Mouse (Mus musculus) neural tube, embryonic 12.5 days (tissue): ENCODE results near the gene Rnf181. TPM values are rescaled to one million over a fixed set of nuclear protein-coding genes. Genes with fewer than 3 reads are reported as not detected.

Source experiments
- ATAC-seq: fragments of 200-750 bp; cut with Nextera tagmentation; 2 replicates; pipeline ENCODE4 v1.8.0; 2017; ENCODE audit warnings: low read depth, mild to moderate bottlenecking, moderate TSS enrichment, moderate library complexity; ENCODE audit not compliant: low FRiP score
- H3K27ac ChIP-seq: fragments of 300-500 bp; sonication (generic); 2 replicates; pipeline ENCODE4 v1.5.1; 2016
- H3K27me3 ChIP-seq: fragments of 300-500 bp; sonication (generic); replicated peaks from 2 replicates; pipeline ENCODE4 v1.6.1; 2016; ENCODE audit warnings: mild to moderate bottlenecking
- H3K36me3 ChIP-seq: fragments of 300-500 bp; sonication (generic); 2 replicates; pipeline ENCODE4 v1.6.1; 2016; ENCODE audit warnings: mild to moderate bottlenecking
- H3K4me1 ChIP-seq: fragments of 300-500 bp; sonication (generic); 2 replicates; pipeline ENCODE4 v1.6.1; 2016
- H3K4me2 ChIP-seq: fragments of 300-500 bp; sonication (generic); replicated peaks from 2 replicates; pipeline ENCODE4 v1.6.1; 2016; ENCODE audit warnings: mild to moderate bottlenecking
- H3K4me3 ChIP-seq: fragments of 300-500 bp; sonication (generic); 2 replicates; pipeline ENCODE4 v1.5.1; 2016
- H3K9ac ChIP-seq: fragments of 300-500 bp; sonication (generic); 2 replicates; pipeline ENCODE4 v1.6.1; 2016; ENCODE audit warnings: mild to moderate bottlenecking
- H3K9me3 ChIP-seq: fragments of 300-500 bp; sonication (generic); 2 replicates; pipeline ENCODE4 v1.6.1; 2016; ENCODE audit warnings: mild to moderate bottlenecking
- WGBS: fragments of 180-500 bp; shearing (Covaris S2); methylation state at CpG from one replicate; pipeline ENCODE4 v1.1.7; 2016; 5-methylcytosine and 5-hydroxymethylcytosine counted together
- polyA plus RNA-seq: library from polyadenylated mRNA; unstranded; fragments of >200 nt; fragmentation: Nextera tagmentation; extraction: Ambion mirVana; gene quantifications from 2 replicates; pipeline ENCODE4 v1.2.1, GENCODE M21; 2016

The Rnf181 gene
- polyA plus RNA-seq, 1 experiment from 2014 or later, result 108 TPM

DNA sequence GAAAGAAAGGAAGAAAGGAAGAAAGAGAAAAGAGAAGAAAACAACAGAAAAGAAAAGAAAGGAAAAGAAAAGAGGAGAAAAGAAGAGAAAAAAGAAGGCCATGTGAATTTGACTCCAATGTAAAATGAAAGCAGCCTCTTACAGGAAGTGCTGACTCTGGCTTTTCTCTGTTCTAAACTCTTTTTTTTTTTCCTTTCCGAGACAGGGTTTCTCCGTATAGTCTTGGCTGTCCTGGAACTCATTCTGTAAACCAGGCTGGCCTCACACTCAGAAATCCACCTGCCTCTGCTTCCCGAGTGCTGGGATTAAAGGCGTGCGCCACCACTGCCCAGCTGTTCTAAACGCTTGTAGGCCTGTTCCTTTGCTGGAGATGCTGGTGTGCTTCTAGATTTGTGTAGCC lies 15.7 kb upstream of the Rnf181 start:
- Histone ChIP-seq H3K9ac (no peak overlapping the region), H3K27ac (no peak overlapping the region), H3K9me3 (no peaks in the 10 kb centered on the region), H3K4me3 (no peak overlapping the region), H3K4me2 (no peak overlapping the region), H3K36me3 (no peaks in the 10 kb centered on the region), H3K27me3 (peaks cover 15% of the 10 kb centered on the region), H3K4me1 (peaks cover 8% of the 10 kb centered on the region; the same call in 1 of the 2 replicates)
- WGBS, result 83% methylated on average over 6 of the region's 6 CpGs
- no peak for ATAC-seq

DNA sequence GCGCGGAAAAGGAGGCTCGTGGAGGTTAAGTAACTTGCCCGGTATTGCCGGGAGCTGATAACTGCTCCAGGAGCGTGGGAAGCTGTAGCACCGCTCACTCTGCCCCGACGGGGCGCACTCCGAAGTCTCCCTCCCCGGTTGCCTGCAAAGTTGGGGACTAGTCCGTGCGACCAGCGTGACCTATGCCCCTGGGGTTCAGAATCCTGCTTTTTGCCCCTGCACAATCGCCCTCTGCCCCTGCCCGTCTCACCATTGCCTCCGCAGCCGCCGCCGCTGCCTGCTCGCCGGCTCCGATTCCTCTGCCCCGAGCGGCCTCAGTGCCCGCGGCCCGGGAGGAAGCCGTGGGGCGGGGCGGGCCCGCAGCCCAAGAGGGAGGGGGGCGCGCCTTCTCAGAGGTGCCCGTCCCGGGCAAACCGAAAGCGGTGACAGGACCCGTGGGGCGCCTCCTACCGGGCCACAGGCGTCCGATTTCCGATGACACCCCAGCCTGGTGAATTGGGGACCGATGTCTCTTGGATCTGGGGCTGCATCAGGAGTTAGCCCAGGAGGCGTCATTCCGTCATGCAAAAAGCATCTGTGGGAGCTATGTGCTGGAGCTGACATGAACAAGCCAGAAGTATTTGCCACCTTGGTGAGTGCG lies 13.5 kb upstream of the Rnf181 start, which contains the start of gene Vamp5:
Vamp5 (minus strand) TSS at position 338 of the 640 bp plus-strand sequence.
- Histone ChIP-seq H3K36me3 (no peaks in the 10 kb centered on the region), H3K9me3 (no peaks in the 10 kb centered on the region), H3K27me3 (peaks cover 15% of the 10 kb centered on the region), H3K27ac (no peak within 1 kb of the TSS), H3K4me3 (peak within 1 kb of the TSS; percentile 40), H3K4me2 (peak within 1 kb of the TSS; percentile 70), H3K9ac (peak within 1 kb of the TSS; percentile 30), H3K4me1 (peaks cover 8% of the 10 kb centered on the region; the same call in 1 of the 2 replicates)
- ATAC-seq, result peak; percentile 44; the same call in 1 of the 2 replicates
- WGBS, result 2% methylated on average over 49 of the region's 49 CpGs

DNA sequence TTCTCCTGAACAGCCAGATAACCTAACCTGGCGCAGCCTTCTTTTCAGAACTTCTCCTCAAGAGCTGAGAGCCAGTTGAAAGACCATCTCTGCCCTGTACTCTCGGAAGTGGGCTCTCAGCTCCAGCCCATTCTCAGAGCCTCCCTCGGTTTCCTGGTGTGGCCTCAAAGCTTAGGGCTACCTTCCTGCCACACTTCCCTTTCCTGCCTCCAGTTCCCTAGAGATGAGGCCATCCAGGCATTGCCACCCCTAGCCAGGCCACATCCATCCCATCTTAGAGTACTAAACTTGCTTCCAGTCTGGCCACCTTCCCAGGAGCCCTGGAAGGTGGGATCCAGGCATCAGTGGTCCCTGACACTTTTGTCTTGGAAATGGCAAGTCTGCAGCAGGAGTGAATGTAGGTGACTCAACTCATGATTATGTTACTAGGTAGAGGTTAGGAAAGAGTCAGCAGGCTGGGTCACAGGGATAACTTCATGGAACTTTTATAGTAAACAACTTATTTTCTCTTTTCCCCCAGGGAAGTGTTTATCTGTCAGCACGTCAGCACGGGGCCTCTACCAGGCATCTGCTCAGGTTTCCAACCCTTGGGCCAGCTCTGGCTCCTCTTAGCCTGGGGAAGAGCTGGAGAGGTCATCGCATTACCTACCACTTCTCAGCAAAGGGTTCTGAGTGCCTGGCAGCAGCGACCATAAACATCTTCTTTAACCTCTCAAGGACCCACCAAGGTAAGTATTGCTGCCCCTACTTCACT lies 12.8 kb upstream of the Rnf181 start:
- peaks cover 15% of the 10 kb centered on the region for H3K27me3 ChIP-seq
- H3K27ac ChIP-seq, result no peak overlapping the region
- no peak for ATAC-seq
- WGBS, result 45% methylated on average over 7 of the region's 7 CpGs
- no peaks in the 10 kb centered on the region for H3K9me3 ChIP-seq
- H3K4me2 ChIP-seq, result peak overlapping the region; percentile 70
- peak overlapping the region; percentile 40; the same call in 1 of the 2 replicates for H3K4me3 ChIP-seq
- peaks cover 8% of the 10 kb centered on the region; the same call in 1 of the 2 replicates for H3K4me1 ChIP-seq
- H3K36me3 ChIP-seq, result no peaks in the 10 kb centered on the region
- H3K9ac ChIP-seq, result no peak overlapping the region; the same call in 1 of the 2 replicates

DNA sequence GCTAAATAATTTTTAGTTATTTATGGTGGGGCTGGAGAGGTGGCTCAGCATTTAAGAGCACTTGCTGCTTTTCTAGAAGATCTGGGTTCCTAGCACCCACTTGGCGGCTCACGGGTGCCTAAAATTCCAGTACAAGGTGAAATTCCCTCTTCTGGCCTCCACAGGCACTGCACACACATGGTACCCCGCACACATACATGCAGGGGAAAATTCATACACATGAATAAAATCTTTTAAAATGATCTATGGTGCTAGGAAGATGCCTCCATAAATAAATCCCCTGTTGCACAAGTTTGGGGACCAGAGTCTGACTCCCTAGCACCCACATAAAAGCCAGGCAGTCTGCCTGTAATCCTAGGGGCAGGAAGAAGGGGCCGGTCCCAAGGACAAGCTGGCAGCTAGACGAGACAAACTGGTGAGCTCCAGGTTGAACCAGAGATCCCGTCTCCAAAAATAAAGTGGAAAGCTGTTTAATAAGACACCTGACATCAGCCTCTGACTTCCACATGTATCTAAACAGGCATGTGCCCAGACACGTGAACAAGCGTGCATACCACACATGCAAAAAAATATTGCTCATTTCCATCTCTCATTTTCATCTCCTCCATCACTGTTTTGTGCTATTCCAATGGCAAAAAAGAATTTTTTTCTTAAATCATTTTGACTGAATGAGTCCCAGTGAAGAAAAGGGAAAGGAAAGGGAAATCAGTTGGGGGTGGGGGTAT lies 11.9 kb upstream of the Rnf181 start:
- 91% methylated on average over 8 of the region's 8 CpGs for WGBS
- H3K4me3 ChIP-seq, result no peak overlapping the region
- H3K36me3 ChIP-seq, result no peaks in the 10 kb centered on the region
- no peak overlapping the region for H3K27ac ChIP-seq
- H3K9me3 ChIP-seq, result no peaks in the 10 kb centered on the region
- H3K27me3 ChIP-seq, result peaks cover 15% of the 10 kb centered on the region
- peaks cover 8% of the 10 kb centered on the region; the same call in 1 of the 2 replicates for H3K4me1 ChIP-seq
- no peak for ATAC-seq
- no peak overlapping the region for H3K4me2 ChIP-seq
- H3K9ac ChIP-seq, result no peak overlapping the region

DNA sequence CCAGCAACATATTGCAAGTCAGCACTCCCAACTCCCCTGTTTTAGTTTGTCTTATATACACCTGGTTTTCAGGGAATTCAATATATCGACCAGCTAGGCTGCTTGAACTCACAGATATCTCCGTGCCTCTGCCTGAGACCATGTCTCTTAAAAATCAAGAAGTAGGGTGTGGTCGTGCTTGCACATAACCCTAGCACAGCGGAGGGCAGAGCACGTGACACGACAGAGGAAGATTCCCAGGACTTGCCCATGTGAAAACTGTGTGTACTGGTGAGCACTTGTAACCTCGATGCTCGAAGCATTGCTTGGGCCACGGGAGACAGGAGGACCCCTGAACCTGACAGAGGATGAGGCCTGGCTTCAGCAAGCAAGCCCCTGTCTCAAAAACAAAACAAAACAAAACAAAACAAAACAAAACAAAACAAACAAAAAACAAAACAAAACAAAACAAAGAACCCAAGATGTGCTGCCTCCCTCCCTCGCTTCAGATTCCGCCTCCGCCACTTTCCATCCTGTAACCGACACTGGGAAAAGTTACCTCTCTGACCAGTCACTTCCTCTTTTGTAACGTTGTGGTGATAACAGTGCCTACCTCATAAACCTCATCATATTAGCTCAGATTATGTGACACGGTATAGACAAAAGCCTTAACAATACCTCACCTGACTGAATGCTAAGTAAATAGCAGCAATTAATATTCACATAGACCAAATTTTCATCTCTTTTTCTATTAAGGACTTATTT lies 8.2 kb upstream of the Rnf181 start:
- Histone ChIP-seq H3K4me2 (no peak overlapping the region), H3K4me3 (no peak overlapping the region), H3K36me3 (no peaks in the 10 kb centered on the region), H3K27ac (no peak overlapping the region), H3K9me3 (no peaks in the 10 kb centered on the region), H3K4me1 (0 out of 2 replicates have a peak, but pooled peaks cover 2% of the 10 kb centered on the region), H3K9ac (no peak overlapping the region), H3K27me3 (peaks cover 9% of the 10 kb centered on the region)
- ATAC-seq, result no peak
- 82% methylated on average over 15 of the region's 15 CpGs for WGBS

DNA sequence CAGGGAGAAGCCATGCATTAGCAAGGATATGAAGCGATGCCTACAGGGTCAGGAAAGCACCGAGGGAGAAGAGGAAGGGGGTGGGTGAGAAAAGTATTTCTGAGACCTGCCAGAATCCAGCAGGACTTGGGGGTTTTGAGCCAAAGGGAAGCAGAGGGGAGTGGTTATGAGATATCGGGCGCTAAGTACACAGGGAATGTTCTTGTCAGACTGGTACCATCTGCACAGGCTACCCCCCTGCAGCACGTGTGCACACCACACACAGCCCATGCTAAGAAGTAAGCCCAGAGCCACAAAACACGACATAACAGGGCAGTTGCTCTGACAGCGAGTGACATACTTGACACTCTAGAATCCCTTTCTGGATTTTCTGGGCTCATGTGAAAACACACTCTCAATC lies 7.5 kb upstream of the Rnf181 start:
- H3K4me1 ChIP-seq, result no peaks in the 10 kb centered on the region
- no peaks in the 10 kb centered on the region for H3K9me3 ChIP-seq
- no peak overlapping the region for H3K27ac ChIP-seq
- H3K36me3 ChIP-seq, result no peaks in the 10 kb centered on the region
- no peak overlapping the region for H3K4me3 ChIP-seq
- WGBS, result 76% methylated on average over 7 of the region's 7 CpGs
- no peak overlapping the region for H3K4me2 ChIP-seq
- peaks cover 2% of the 10 kb centered on the region; the same call in 1 of the 2 replicates for H3K27me3 ChIP-seq
- no peak overlapping the region for H3K9ac ChIP-seq
- no peak for ATAC-seq

DNA sequence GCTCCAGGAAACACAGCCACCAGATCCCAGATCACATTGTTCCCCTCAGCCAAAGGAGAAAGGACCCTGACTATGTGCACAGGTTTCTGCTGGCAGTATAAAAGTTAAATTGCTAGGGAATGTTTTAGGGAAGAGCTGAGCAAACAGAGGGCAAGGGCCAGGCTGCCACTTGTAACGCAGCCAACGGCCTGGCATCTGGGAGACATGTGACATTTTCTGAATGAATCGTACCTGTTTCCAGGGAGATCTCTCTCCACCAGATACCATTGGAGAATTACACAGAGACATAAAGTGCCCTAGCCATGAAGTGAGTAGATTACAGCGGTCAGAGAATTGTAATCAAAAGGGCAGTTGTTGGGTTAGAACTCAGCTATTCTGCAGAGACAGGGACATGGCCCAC lies 6.4 kb upstream of the Rnf181 start:
- Histone ChIP-seq H3K27me3 (no peaks in the 10 kb centered on the region), H3K4me1 (no peaks in the 10 kb centered on the region), H3K27ac (no peak overlapping the region), H3K4me2 (no peak overlapping the region), H3K36me3 (no peaks in the 10 kb centered on the region), H3K9me3 (no peaks in the 10 kb centered on the region), H3K9ac (no peak overlapping the region), H3K4me3 (no peak overlapping the region)
- ATAC-seq, result no peak
- 91% methylated on average over 4 of the region's 4 CpGs for WGBS

DNA sequence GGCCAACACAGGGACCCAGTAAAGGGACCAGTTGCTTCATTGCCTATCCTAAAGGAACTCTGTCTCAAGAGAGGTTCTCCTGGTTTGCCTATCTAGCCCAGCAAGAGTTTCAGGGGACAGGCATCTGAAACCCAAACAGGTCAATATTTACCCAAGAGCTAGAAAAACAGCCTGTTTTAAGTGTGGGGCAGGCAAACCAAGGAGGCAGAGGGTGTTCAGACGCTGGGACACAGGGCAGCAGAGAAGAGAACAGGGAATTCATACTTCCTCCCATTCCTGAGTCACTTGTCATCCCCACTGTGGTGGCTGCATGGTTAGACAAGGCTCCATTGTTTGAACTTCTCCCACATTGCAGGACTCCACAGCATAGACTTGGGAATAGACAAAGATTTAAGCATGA lies 4.8 kb upstream of the Rnf181 start:
- H3K27me3 ChIP-seq, result no peaks in the 10 kb centered on the region
- WGBS, result 32% methylated on average over 1 of the region's 1 CpGs
- H3K36me3 ChIP-seq, result no peaks in the 10 kb centered on the region
- H3K27ac ChIP-seq, result no peak overlapping the region
- H3K4me1 ChIP-seq, result no peaks in the 10 kb centered on the region
- no peak for ATAC-seq
- H3K9me3 ChIP-seq, result no peaks in the 10 kb centered on the region
- H3K9ac ChIP-seq, result no peak overlapping the region
- H3K4me2 ChIP-seq, result no peak overlapping the region
- no peak overlapping the region for H3K4me3 ChIP-seq

DNA sequence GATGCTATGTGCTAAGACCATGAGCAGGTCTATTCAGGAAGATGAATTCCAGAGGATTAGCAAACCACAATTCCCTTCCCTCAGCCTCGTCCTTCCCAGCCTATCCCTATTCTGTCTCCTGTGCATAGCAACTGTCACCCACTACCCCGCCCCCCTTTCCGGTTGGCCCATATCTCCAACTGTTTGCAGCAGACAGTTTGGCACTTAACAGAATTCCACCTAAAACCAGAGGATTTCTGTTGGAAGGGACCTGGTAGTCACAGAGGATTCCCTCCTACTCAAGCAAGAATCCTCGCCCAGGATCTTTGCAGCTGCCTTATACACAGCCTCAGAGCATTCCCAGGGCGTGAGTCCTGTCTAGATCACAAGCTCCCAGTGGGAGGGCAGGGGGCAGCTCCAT lies 4.4 kb upstream of the Rnf181 start:
- Histone ChIP-seq H3K27me3 (no peaks in the 10 kb centered on the region), H3K27ac (no peak overlapping the region), H3K4me1 (no peaks in the 10 kb centered on the region), H3K4me2 (no peak overlapping the region), H3K9ac (no peak overlapping the region), H3K9me3 (no peaks in the 10 kb centered on the region), H3K36me3 (no peaks in the 10 kb centered on the region), H3K4me3 (no peak overlapping the region)
- ATAC-seq, result no peak
- 57% methylated on average over 5 of the region's 5 CpGs for WGBS

DNA sequence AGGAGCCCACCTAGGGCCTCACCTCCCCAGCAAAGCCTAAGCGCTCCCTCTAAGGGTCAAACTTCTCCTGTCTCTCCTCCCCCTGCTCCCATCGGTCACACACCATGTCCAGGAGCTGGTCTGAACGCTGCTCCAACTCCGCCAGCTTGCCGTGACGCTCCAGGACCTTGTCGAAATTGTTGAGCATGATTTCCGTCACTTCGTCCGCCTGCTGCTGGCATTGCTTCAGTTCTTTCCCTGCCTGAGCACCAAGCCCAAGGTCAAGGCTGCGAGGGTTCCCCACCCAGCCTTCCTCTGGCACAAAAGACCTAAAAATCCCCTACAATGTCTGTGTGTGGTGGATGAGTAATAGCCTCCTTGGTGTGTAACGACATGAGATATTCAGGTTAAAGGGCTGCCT lies 3.3 kb upstream of the Rnf181 start:
- H3K27me3 ChIP-seq, result no peaks in the 10 kb centered on the region
- no peaks in the 10 kb centered on the region for H3K36me3 ChIP-seq
- H3K4me1 ChIP-seq, result no peaks in the 10 kb centered on the region
- ATAC-seq, result no peak
- H3K9ac ChIP-seq, result no peak overlapping the region
- no peaks in the 10 kb centered on the region for H3K9me3 ChIP-seq
- no peak overlapping the region for H3K4me3 ChIP-seq
- WGBS, result 88% methylated on average over 12 of the region's 12 CpGs
- no peak overlapping the region for H3K27ac ChIP-seq
- no peak overlapping the region for H3K4me2 ChIP-seq

DNA sequence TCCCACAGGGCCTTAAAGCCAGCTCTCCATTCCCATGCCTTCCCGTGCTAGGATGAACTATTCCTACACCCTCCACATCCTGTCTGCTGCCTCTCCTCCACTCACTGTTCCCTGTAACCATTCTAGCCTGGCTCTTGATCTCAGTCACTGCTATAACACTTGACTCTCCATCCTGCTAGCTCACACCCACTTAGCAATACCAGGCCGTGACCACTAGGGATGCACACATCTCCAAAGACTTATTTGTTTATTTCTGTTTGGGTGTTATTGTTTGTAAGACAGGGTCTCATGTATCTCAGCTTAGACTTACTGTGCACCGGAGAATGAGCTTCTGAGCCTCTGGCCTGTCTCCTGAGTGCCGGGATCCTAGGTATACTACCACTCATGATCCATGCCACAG lies 2.8 kb upstream of the Rnf181 start:
- no peaks in the 10 kb centered on the region for H3K36me3 ChIP-seq

More for the DNA sequence above, 2.8 kb upstream of the Rnf181 start:
- 83% methylated on average over 4 of the region's 4 CpGs for WGBS
- no peaks in the 10 kb centered on the region for H3K4me1 ChIP-seq
- H3K27ac ChIP-seq, result no peak overlapping the region
- no peaks in the 10 kb centered on the region for H3K9me3 ChIP-seq
- no peak overlapping the region for H3K9ac ChIP-seq
- H3K27me3 ChIP-seq, result no peaks in the 10 kb centered on the region
- H3K4me3 ChIP-seq, result no peak overlapping the region
- ATAC-seq, result no peak
- H3K4me2 ChIP-seq, result no peak overlapping the region
